ENCODE assay signal across 11 mouse cellular contexts in genomic region chr15:84216461-84217084, GRCm38 (mm10). TPM values are rescaled to one million over a fixed set of nuclear protein-coding genes. Genes with fewer than 3 reads are reported as not detected.
A peak's percentile ranks its signal among the peaks of the same experiment; 100 is the strongest.
DNase-seq lines count a peak whose midpoint lies in the region; ATAC-seq and TF ChIP-seq lines count a peak whose summit lies in the region.
"Had no signal": no experiment of that assay in that cellular context is flagged by ENCODE, and none has a peak within 500 bp of the region (broad histone marks: within the 10 kb centered on the region; RNA-seq: fewer than 3 reads in every experiment).

No protein-coding gene starts in this region.

- no peak overlapping the region for H3K9ac ChIP-seq in hindbrain, embryonic 11.5 days (ENCODE audit: low read depth, low read length)
- H3K9ac ChIP-seq in midbrain, embryonic 13.5 days (replicated peaks) = peak overlapping the region; percentile 7; the same call in 1 of the 2 replicates

- H3K9me3 ChIP-seq in hindbrain, embryonic 10.5 days = no peaks in the 10 kb centered on the region
- H3K9me3 ChIP-seq in hindbrain, embryonic 11.5 days (ENCODE audit: control insufficient read depth, low read length) = no peaks in the 10 kb centered on the region
- H3K9me3 ChIP-seq in midbrain, embryonic 13.5 days = no peaks in the 10 kb centered on the region

- peak; percentile 69 for DNase-seq in hindbrain, embryonic 10.5 days (ENCODE audit: low spot score)
- DNase-seq in hindbrain, embryonic 11.5 days (ENCODE audit: low spot score) = no peak
- peak; percentile 66 for DNase-seq in embryo, embryonic 9.5 days (ENCODE audit: extremely low spot score)
- peak; percentile 86 for DNase-seq in kidney, adult 2 months
- DNase-seq in gastrocnemius, postnatal 10 days = no peak
- DNase-seq: cerebellum, adult 9-10 months; heart, adult 2 months had no signal

- no peak overlapping the region for H3K4me3 ChIP-seq in hindbrain, embryonic 10.5 days
- no peak overlapping the region for H3K4me3 ChIP-seq in hindbrain, embryonic 11.5 days (ENCODE audit: low read depth, low read length)
- no peak overlapping the region for H3K4me3 ChIP-seq in kidney, adult 2 months (ENCODE audit: insufficient read depth, low read depth, low read length)
- no peak overlapping the region for H3K4me3 ChIP-seq in midbrain, embryonic 13.5 days (replicated peaks)
- H3K4me3 ChIP-seq: heart, adult 2 months had no signal

- peak overlapping the region; percentile 79 for H3K27ac ChIP-seq in hindbrain, embryonic 10.5 days
- no peak overlapping the region for H3K27ac ChIP-seq in hindbrain, embryonic 11.5 days (ENCODE audit: low read depth, low read length)
- peak overlapping the region; percentile 24 for H3K27ac ChIP-seq in kidney, adult 2 months (ENCODE audit: insufficient read depth, low read depth, low read length)
- H3K27ac ChIP-seq in midbrain, embryonic 13.5 days = peak overlapping the region; percentile 36; the same call in 1 of the 2 replicates
- H3K27ac ChIP-seq: heart, adult 2 months had no signal

- TF ChIP-seq CTCF in kidney, adult 2 months (conservative IDR thresholded peaks at IDR 0.05; ENCODE audit: insufficient read depth, insufficient read length, low read depth, low read length) = no peak

- 26% methylated on average over 7 of the region's 7 CpGs for WGBS in hindbrain, embryonic 10.5 days
- WGBS in hindbrain, embryonic 11.5 days = 26% methylated on average over 7 of the region's 7 CpGs
- 20% methylated on average over 7 of the region's 7 CpGs for WGBS in kidney, adult 2 months
- WGBS in midbrain, embryonic 13.5 days = 36% methylated on average over 7 of the region's 7 CpGs

- H3K4me2 ChIP-seq in hindbrain, embryonic 11.5 days (replicated peaks; ENCODE audit: low read depth, low read length) = no peak overlapping the region
- H3K4me2 ChIP-seq in midbrain, embryonic 13.5 days (replicated peaks) = no peak overlapping the region

- H3K27me3 ChIP-seq in hindbrain, embryonic 10.5 days (ENCODE audit: insufficient read depth, poor library complexity, severe bottlenecking) = no peaks in the 10 kb centered on the region
- no peaks in the 10 kb centered on the region for H3K27me3 ChIP-seq in hindbrain, embryonic 11.5 days (ENCODE audit: control insufficient read depth, insufficient read depth, low read length)
- H3K27me3 ChIP-seq in kidney, adult 2 months (replicated peaks; ENCODE audit: control insufficient read depth, insufficient read depth, low read length) = no peaks in the 10 kb centered on the region
- no peaks in the 10 kb centered on the region for H3K27me3 ChIP-seq in midbrain, embryonic 13.5 days

- no peak for ATAC-seq in hindbrain, embryonic 11.5 days (ENCODE audit: low FRiP score)
- ATAC-seq in midbrain, embryonic 13.5 days = no peak
- no peak for ATAC-seq in erythroblast, adult 5-6 weeks (replicated peaks; ENCODE audit: low FRiP score, poor library complexity, severe bottlenecking)

- peaks cover 90% of the 10 kb centered on the region for H3K4me1 ChIP-seq in hindbrain, embryonic 10.5 days (replicated peaks)
- H3K4me1 ChIP-seq in hindbrain, embryonic 11.5 days (replicated peaks; ENCODE audit: control insufficient read depth, insufficient read depth, low read length) = peaks cover 9% of the 10 kb centered on the region
- peaks cover 20% of the 10 kb centered on the region; the same call in 1 of the 2 replicates for H3K4me1 ChIP-seq in kidney, adult 2 months (ENCODE audit: control insufficient read depth, insufficient read depth, low read length)
- H3K4me1 ChIP-seq in midbrain, embryonic 13.5 days (replicated peaks) = peaks cover 49% of the 10 kb centered on the region

- no peak for TF ChIP-seq POLR2A in kidney, adult 2 months (IDR thresholded peaks at IDR 0.05; ENCODE audit: low read depth, low read length)

- peaks cover 30% of the 10 kb centered on the region for H3K36me3 ChIP-seq in hindbrain, embryonic 10.5 days
- no peaks in the 10 kb centered on the region for H3K36me3 ChIP-seq in hindbrain, embryonic 11.5 days (ENCODE audit: control insufficient read depth, insufficient read depth, low read length)
- H3K36me3 ChIP-seq in kidney, adult 2 months (ENCODE audit: control insufficient read depth, insufficient read depth, low read length) = no peaks in the 10 kb centered on the region
- H3K36me3 ChIP-seq in midbrain, embryonic 13.5 days = peaks cover 14% of the 10 kb centered on the region

RNA-seq across cellular contexts. Expression of gene Parvb, which starts 15.3 kb away (rescaled TPM):
- 7.1 and 7.6 TPM in 2 replicates for polyA plus RNA-seq in hindbrain, embryonic 10.5 days (2016; fragmentation: Nextera tagmentation; extraction: Ambion mirVana)
- 9.4 and 9.5 TPM in 2 replicates for polyA plus RNA-seq in hindbrain, embryonic 11.5 days (2014; fragmentation: Nextera tagmentation; extraction: Ambion mirVana)
- 7.1 and 8.5 TPM in 2 replicates for polyA plus RNA-seq in kidney, adult 2 months (2012; rRNA removed)
- 4.7 and 6.2 TPM in 2 replicates for polyA plus RNA-seq in midbrain, embryonic 13.5 days (2015; fragmentation: Nextera tagmentation; extraction: Ambion mirVana)
- total RNA-seq in gastrocnemius, postnatal 10 days (2021) = 10 to 100 TPM; 80.9 to 83.6 TPM
- total RNA-seq in erythroblast, adult 5-6 weeks (2015; ENCODE audit: low replicate concordance) = 21.5 and 23.6 TPM in 2 replicates
- 12.1 and 15.3 TPM in 2 replicates for total RNA-seq in erythroblast, adult 5-6 weeks (2017; ENCODE audit: low replicate concordance)

RNA-seq across cellular contexts. Expression of gene Samm50, which starts 24.5 kb away (rescaled TPM):
- 94.5 and 103 TPM in 2 replicates for polyA plus RNA-seq in hindbrain, embryonic 10.5 days (2016; fragmentation: Nextera tagmentation; extraction: Ambion mirVana)
- polyA plus RNA-seq in hindbrain, embryonic 11.5 days (2014; fragmentation: Nextera tagmentation; extraction: Ambion mirVana) = 66.7 and 74.5 TPM in 2 replicates
- 18.6 and 22.9 TPM in 2 replicates for polyA plus RNA-seq in kidney, adult 2 months (2012; rRNA removed)
- 83.1 and 85.9 TPM in 2 replicates for polyA plus RNA-seq in midbrain, embryonic 13.5 days (2015; fragmentation: Nextera tagmentation; extraction: Ambion mirVana)
- total RNA-seq in gastrocnemius, postnatal 10 days (2021) = 100 to 1,000 TPM; 159 to 191 TPM
- total RNA-seq in erythroblast, adult 5-6 weeks (2015; ENCODE audit: low replicate concordance) = 9.6 and 13.2 TPM in 2 replicates
- 7.0 and 18.7 TPM in 2 replicates for total RNA-seq in erythroblast, adult 5-6 weeks (2017; ENCODE audit: low replicate concordance)

RNA-seq across cellular contexts. Expression of gene Pnpla3, which starts 48.9 kb away (rescaled TPM):
- 0.88 and 1.1 TPM in 2 replicates for polyA plus RNA-seq in hindbrain, embryonic 10.5 days (2016; fragmentation: Nextera tagmentation; extraction: Ambion mirVana)
- 0.71 and 1.4 TPM in 2 replicates for polyA plus RNA-seq in hindbrain, embryonic 11.5 days (2014; fragmentation: Nextera tagmentation; extraction: Ambion mirVana)
- 28.4 and 40.6 TPM in 2 replicates for polyA plus RNA-seq in kidney, adult 2 months (2012; rRNA removed)
- polyA plus RNA-seq in midbrain, embryonic 13.5 days (2015; fragmentation: Nextera tagmentation; extraction: Ambion mirVana) = 4.1 and 4.5 TPM in 2 replicates
- 1 to 10 TPM; 3.7 to 4.5 TPM for total RNA-seq in gastrocnemius, postnatal 10 days (2021)
- not detected in 2 replicates for total RNA-seq in erythroblast, adult 5-6 weeks (2015; ENCODE audit: low replicate concordance)
- total RNA-seq in erythroblast, adult 5-6 weeks (2017; ENCODE audit: low replicate concordance) = not detected in 2 replicates
- total RNA-seq: MEL; monocyte, adult 5-6 weeks had no signal

Comparison
In these comparisons a context has a peak if more than half of its experiments do, and no peak if none do; other contexts are left out.
1. DNase-seq: peak in hindbrain, embryonic 10.5 days (single experiment), embryo, embryonic 9.5 days (single experiment) and kidney, adult 2 months (single experiment); none in hindbrain, embryonic 11.5 days (single experiment) and gastrocnemius, postnatal 10 days (single experiment).